Mouse (Mus musculus): ENCODE measurements around the gene Ubxn1.

DNA sequence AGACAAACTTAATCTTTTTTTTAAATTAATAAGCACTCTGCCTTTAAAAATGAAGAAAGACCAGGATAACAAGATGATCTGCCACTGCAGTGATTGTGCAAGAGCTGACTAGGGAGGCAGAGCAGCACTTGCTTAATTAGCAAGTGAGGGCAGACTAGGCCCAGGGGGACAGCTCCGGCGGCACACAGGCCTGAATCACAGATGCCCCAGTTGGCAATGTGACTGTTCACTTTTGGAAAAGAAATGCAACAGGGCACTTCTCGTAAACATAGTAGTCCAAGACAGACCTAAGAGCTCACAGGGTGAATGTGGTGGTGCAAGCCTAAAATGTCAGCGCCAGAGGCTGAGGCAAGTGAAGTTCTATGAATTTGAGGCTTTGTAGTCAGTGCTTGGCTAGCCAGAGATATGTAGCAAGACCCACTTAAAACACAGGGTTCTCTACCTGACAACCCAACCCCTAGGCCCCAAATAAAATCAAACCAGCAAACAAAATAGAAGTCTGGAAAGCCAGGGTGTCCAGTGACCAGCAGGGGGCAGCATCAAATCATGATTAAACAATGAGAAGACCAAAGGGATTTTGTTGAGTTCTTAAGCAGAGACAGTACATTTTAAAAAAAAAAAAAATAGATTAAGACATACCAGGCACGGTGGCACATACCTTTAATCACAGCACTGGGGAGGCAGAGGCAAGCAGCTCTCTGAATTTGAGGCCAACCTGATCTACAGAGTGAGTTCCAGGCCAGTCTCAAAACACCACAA, 26.7 kb upstream of the Ubxn1 start:
- TF ChIP-seq CTCF (IDR thresholded peaks at IDR 0.05; ENCODE audit: low read depth) (peak; percentile 73), EP300 (IDR thresholded peaks at IDR 0.05; ENCODE audit: low read depth) (no peak)

All from heart, postnatal 0 days (tissue).